Mouse (Mus musculus): ENCODE data around the gene Pcf11. TPM values are rescaled to one million over a fixed set of nuclear protein-coding genes. Genes with fewer than 3 reads are reported as not detected.

The Pcf11 gene
- polyA plus RNA-seq, 1 experiment from 2014 or later: 20.8 TPM

DNA sequence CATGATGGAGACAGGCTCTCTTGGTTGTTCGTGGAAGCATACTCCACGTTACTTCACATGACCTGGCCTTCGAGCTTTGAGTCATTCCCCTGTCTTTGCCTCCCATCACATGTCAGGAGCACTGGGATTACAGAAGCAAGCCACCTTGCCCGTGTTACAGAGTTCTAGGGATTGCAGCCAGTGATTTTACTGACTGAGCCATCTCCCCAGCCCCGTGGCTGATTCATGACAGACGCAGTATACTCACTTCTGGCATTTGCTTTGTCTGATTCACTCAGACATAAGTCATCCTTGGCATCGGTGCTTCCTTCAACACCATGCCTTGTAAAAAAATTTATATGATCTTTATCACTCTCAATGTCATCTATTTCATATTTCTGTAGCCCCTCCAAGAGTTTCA is 64.8 kb downstream of the Pcf11 start:
- Histone ChIP-seq H3K9me3 (ENCODE audit: control insufficient read depth, low read length) (no peaks in the 10 kb centered on the region), H3K4me3 (ENCODE audit: low read length) (no peak overlapping the region), H3K27me3 (ENCODE audit: control insufficient read depth, insufficient read depth, low read length) (no peaks in the 10 kb centered on the region), H3K4me2 (replicated peaks; ENCODE audit: low read depth, low read length) (no peak overlapping the region), H3K9ac (ENCODE audit: low read depth, low read length) (no peak overlapping the region), H3K36me3 (ENCODE audit: control insufficient read depth, insufficient read depth, low read length) (no peaks in the 10 kb centered on the region), H3K27ac (ENCODE audit: low read depth, low read length) (no peak overlapping the region), H3K4me1 (ENCODE audit: control insufficient read depth, insufficient read depth, low read length) (no peaks in the 10 kb centered on the region)
- 89% methylated on average over 7 of the region's 7 CpGs for WGBS
- ATAC-seq (ENCODE audit: low FRiP score, low TSS enrichment): no peak

Other genes starting within 250 kb of the Pcf11 start
- gene Ccdc90b, start 108.8 kb downstream of the Pcf11 start, polyA plus RNA-seq (2014; fragmentation: Nextera tagmentation; extraction: Ambion mirVana): 55.2 and 59.6 TPM in 2 replicates
- gene Ankrd42, start 32.8 kb downstream of the Pcf11 start, polyA plus RNA-seq (2014; fragmentation: Nextera tagmentation; extraction: Ambion mirVana): 3.9 and 6.6 TPM in 2 replicates
- 6.6 and 7.9 TPM in 2 replicates for gene Rab30, start 71.7 kb upstream of the Pcf11 start, polyA plus RNA-seq (2014; fragmentation: Nextera tagmentation; extraction: Ambion mirVana)
- 10.4 and 17.6 TPM in 2 replicates for gene Ddias, start 204.3 kb upstream of the Pcf11 start, polyA plus RNA-seq (2014; fragmentation: Nextera tagmentation; extraction: Ambion mirVana)
- 21.5 and 24.2 TPM in 2 replicates for gene Prcp, start 204.5 kb upstream of the Pcf11 start, polyA plus RNA-seq (2014; fragmentation: Nextera tagmentation; extraction: Ambion mirVana)

Measured in kidney, embryonic 14.5 days (tissue).